Mouse (Mus musculus) intestine, embryonic 15.5 days (tissue): Measurements from ENCODE around the gene Defb29. TPM values are rescaled to one million over a fixed set of nuclear protein-coding genes. Genes with fewer than 3 reads are reported as not detected.

ENCODE experiments used
- ATAC-seq: fragments of 200-750 bp; cut with Nextera tagmentation; 2 replicates; pipeline ENCODE4 v1.8.0; 2017; ENCODE audit warnings: moderate TSS enrichment, moderate library complexity
- H3K27ac ChIP-seq: fragments of 300-500 bp; sonication (generic); 2 replicates; pipeline ENCODE4 v1.5.1; 2015; ENCODE audit warnings: mild to moderate bottlenecking, inconsistent platforms
- H3K27me3 ChIP-seq: fragments of 300-500 bp; sonication (generic); replicated peaks from 2 replicates; pipeline ENCODE4 v1.6.1; 2015; ENCODE audit warnings: inconsistent platforms
- H3K36me3 ChIP-seq: fragments of 300-500 bp; sonication (generic); 2 replicates; pipeline ENCODE4 v1.6.1; 2015; ENCODE audit warnings: inconsistent platforms
- H3K4me1 ChIP-seq: fragments of 300-500 bp; sonication (generic); replicated peaks from 2 replicates; pipeline ENCODE4 v1.6.1; 2015; ENCODE audit warnings: inconsistent platforms
- H3K4me2 ChIP-seq: fragments of 300-500 bp; sonication (generic); replicated peaks from 2 replicates; pipeline ENCODE4 v1.6.1; 2015; ENCODE audit warnings: mild to moderate bottlenecking, inconsistent platforms
- H3K4me3 ChIP-seq: fragments of 300-500 bp; sonication (generic); replicated peaks from 2 replicates; pipeline ENCODE4 v1.5.1; 2015; ENCODE audit warnings: inconsistent platforms
- H3K9ac ChIP-seq: fragments of 300-500 bp; sonication (generic); 2 replicates; pipeline ENCODE4 v1.6.1; 2015; ENCODE audit warnings: inconsistent platforms
- H3K9me3 ChIP-seq: fragments of 300-500 bp; sonication (generic); 2 replicates; pipeline ENCODE4 v1.6.1; 2016; ENCODE audit warnings: inconsistent platforms
- WGBS: fragments of 180-500 bp; shearing (Covaris S2); methylation state at CpG from one replicate; pipeline ENCODE4 v1.1.7; 2015; 5-methylcytosine and 5-hydroxymethylcytosine counted together
- polyA plus RNA-seq: library from polyadenylated mRNA; unstranded; fragments of >200 nt; fragmentation: Nextera tagmentation; extraction: Ambion mirVana; gene quantifications from 2 replicates; pipeline ENCODE4 v1.2.1, GENCODE M21; 2015

Gene Defb29
- polyA plus RNA-seq, result not detected in 2 replicates

- Histone ChIP-seq H3K9me3 (no peaks in the 10 kb centered on the region), H3K27me3 (no peaks in the 10 kb centered on the region), H3K36me3 (no peaks in the 10 kb centered on the region), H3K4me3 (no peak within 1 kb of the TSS), H3K27ac (no peak within 1 kb of the TSS), H3K4me2 (no peak within 1 kb of the TSS), H3K9ac (no peak within 1 kb of the TSS), H3K4me1 (no peaks in the 10 kb centered on the region)
- 43% methylated on average over 13 of the region's 13 CpGs for WGBS
- ATAC-seq, result no peak
These were observed at the start of gene Defb29 for GRCm38 (mm10) chr2:152539944-152540710. Gene Defb29, minus strand, starts transcription at chr2:152540098.

GRCm38 (mm10) chr2:152589021-152589420, 49.1 kb upstream of the Defb29 start:
- 35% methylated on average over 6 of the region's 6 CpGs for WGBS
- Histone ChIP-seq H3K9ac (no peak overlapping the region), H3K4me3 (no peak overlapping the region), H3K9me3 (no peaks in the 10 kb centered on the region), H3K4me1 (no peaks in the 10 kb centered on the region), H3K4me2 (no peak overlapping the region), H3K27ac (no peak overlapping the region), H3K36me3 (no peaks in the 10 kb centered on the region), H3K27me3 (no peaks in the 10 kb centered on the region)
- peak; percentile 74 for ATAC-seq

GRCm38 (mm10) chr2:152588450-152588849, 48.6 kb upstream of the Defb29 start:
- 28% methylated on average over 2 of the region's 2 CpGs for WGBS
- no peaks in the 10 kb centered on the region for H3K4me1 ChIP-seq
- no peak overlapping the region for H3K4me3 ChIP-seq
- no peak overlapping the region for H3K27ac ChIP-seq
- peak; percentile 74 for ATAC-seq
- H3K9me3 ChIP-seq, result no peaks in the 10 kb centered on the region
- H3K36me3 ChIP-seq, result no peaks in the 10 kb centered on the region
- no peak overlapping the region for H3K4me2 ChIP-seq
- H3K27me3 ChIP-seq, result no peaks in the 10 kb centered on the region
- no peak overlapping the region for H3K9ac ChIP-seq

GRCm38 (mm10) chr2:152586926-152587560, 47.1 kb upstream of the Defb29 start:
- 79% methylated on average over 4 of the region's 4 CpGs for WGBS
- Histone ChIP-seq H3K27me3 (no peaks in the 10 kb centered on the region), H3K27ac (no peak overlapping the region), H3K4me1 (no peaks in the 10 kb centered on the region), H3K36me3 (no peaks in the 10 kb centered on the region), H3K9ac (no peak overlapping the region), H3K4me3 (no peak overlapping the region), H3K4me2 (no peak overlapping the region), H3K9me3 (no peaks in the 10 kb centered on the region)
- ATAC-seq, result no peak

- no peaks in the 10 kb centered on the region for H3K9me3 ChIP-seq
- H3K9ac ChIP-seq, result no peak overlapping the region
- H3K4me1 ChIP-seq, result no peaks in the 10 kb centered on the region
- no peak overlapping the region for H3K4me2 ChIP-seq
- no peak; the same call in 1 of the 2 replicates for ATAC-seq
- H3K27me3 ChIP-seq, result no peaks in the 10 kb centered on the region
- WGBS, result 85% methylated on average over 11 of the region's 11 CpGs
- no peak overlapping the region for H3K27ac ChIP-seq
- H3K4me3 ChIP-seq, result no peak overlapping the region
- H3K36me3 ChIP-seq, result no peaks in the 10 kb centered on the region
These were observed 40.7 kb upstream of the Defb29 start for GRCm38 (mm10) chr2:152580612-152581011.

- 64% methylated on average over 7 of the region's 7 CpGs for WGBS
- Histone ChIP-seq H3K27ac (no peak within 1 kb of the TSS), H3K4me1 (no peaks in the 10 kb centered on the region), H3K4me3 (no peak within 1 kb of the TSS), H3K9me3 (no peaks in the 10 kb centered on the region), H3K27me3 (no peaks in the 10 kb centered on the region), H3K4me2 (no peak within 1 kb of the TSS), H3K36me3 (no peaks in the 10 kb centered on the region), H3K9ac (no peak within 1 kb of the TSS)
- ATAC-seq, result no peak
These were observed 40.2 kb upstream of the Defb29 start, which contains the start of gene Defb19 for GRCm38 (mm10) chr2:152580107-152580506. Gene Defb19, minus strand, starts transcription at chr2:152580312.

GRCm38 (mm10) chr2:152573484-152573883, 33.6 kb upstream of the Defb29 start:
- no peak overlapping the region for H3K4me3 ChIP-seq

GRCm38 (mm10) chr2:152572114-152572794, 32.4 kb upstream of the Defb29 start, which contains the start of gene Defb21:
Gene Defb21, plus strand, starts transcription at chr2:152572744.
- Histone ChIP-seq H3K9ac (no peak within 1 kb of the TSS), H3K36me3 (no peaks in the 10 kb centered on the region), H3K27ac (no peak within 1 kb of the TSS), H3K4me3 (no peak within 1 kb of the TSS), H3K27me3 (no peaks in the 10 kb centered on the region), H3K9me3 (no peaks in the 10 kb centered on the region), H3K4me2 (no peak within 1 kb of the TSS), H3K4me1 (no peaks in the 10 kb centered on the region)
- WGBS, result 64% methylated on average over 11 of the region's 11 CpGs
- no peak for ATAC-seq

More at GRCm38 (mm10) chr2:152573484-152573883, 33.6 kb upstream of the Defb29 start:
- Histone ChIP-seq H3K4me2 (no peak overlapping the region), H3K36me3 (no peaks in the 10 kb centered on the region), H3K27ac (no peak overlapping the region), H3K9me3 (no peaks in the 10 kb centered on the region), H3K9ac (no peak overlapping the region), H3K27me3 (no peaks in the 10 kb centered on the region), H3K4me1 (no peaks in the 10 kb centered on the region)
- no peak for ATAC-seq
- WGBS, result 90% methylated on average over 8 of the region's 8 CpGs

GRCm38 (mm10) chr2:152570313-152570712, 30.4 kb upstream of the Defb29 start:
- Histone ChIP-seq H3K27me3 (no peaks in the 10 kb centered on the region), H3K36me3 (no peaks in the 10 kb centered on the region), H3K4me3 (no peak overlapping the region), H3K9ac (no peak overlapping the region), H3K9me3 (no peaks in the 10 kb centered on the region), H3K4me1 (no peaks in the 10 kb centered on the region), H3K4me2 (no peak overlapping the region), H3K27ac (no peak overlapping the region)
- WGBS, result 47% methylated on average over 6 of the region's 6 CpGs
- no peak for ATAC-seq

- Histone ChIP-seq H3K9ac (no peak overlapping the region), H3K27ac (no peak overlapping the region), H3K9me3 (no peaks in the 10 kb centered on the region), H3K27me3 (no peaks in the 10 kb centered on the region), H3K4me3 (no peak overlapping the region), H3K36me3 (no peaks in the 10 kb centered on the region), H3K4me2 (no peak overlapping the region), H3K4me1 (no peaks in the 10 kb centered on the region)
- ATAC-seq, result no peak
- WGBS, result 71% methylated on average over 4 of the region's 4 CpGs
These were observed 30.0 kb upstream of the Defb29 start for GRCm38 (mm10) chr2:152569881-152570280.

GRCm38 (mm10) chr2:152569038-152569437, 29.1 kb upstream of the Defb29 start, which contains the start of gene Gm17416:
Gene Gm17416, plus strand, starts transcription at chr2:152569338.
- Histone ChIP-seq H3K9ac (no peak within 1 kb of the TSS), H3K27me3 (no peaks in the 10 kb centered on the region), H3K4me3 (no peak within 1 kb of the TSS), H3K4me1 (no peaks in the 10 kb centered on the region), H3K4me2 (no peak within 1 kb of the TSS), H3K36me3 (no peaks in the 10 kb centered on the region), H3K9me3 (no peaks in the 10 kb centered on the region), H3K27ac (no peak within 1 kb of the TSS)
- ATAC-seq, result no peak
- WGBS, result 92% methylated on average over 5 of the region's 5 CpGs

GRCm38 (mm10) chr2:152556655-152557054, 16.8 kb upstream of the Defb29 start:
- Histone ChIP-seq H3K4me1 (no peaks in the 10 kb centered on the region), H3K4me2 (no peak overlapping the region), H3K36me3 (no peaks in the 10 kb centered on the region), H3K27me3 (no peaks in the 10 kb centered on the region), H3K27ac (no peak overlapping the region), H3K4me3 (no peak overlapping the region), H3K9ac (no peak overlapping the region), H3K9me3 (no peaks in the 10 kb centered on the region)
- no peak for ATAC-seq
- 85% methylated on average over 7 of the region's 7 CpGs for WGBS
